Mouse (Mus musculus) intestine, postnatal 0 days (tissue): Measurements from ENCODE around the gene Il2rg. TPM values are rescaled to one million over a fixed set of nuclear protein-coding genes. Genes with fewer than 3 reads are reported as not detected.

Experiments
- ATAC-seq: fragments of 200-750 bp; cut with Nextera tagmentation; 2 replicates; pipeline ENCODE4 v1.8.0; 2017; ENCODE audit warnings: mild to moderate bottlenecking, moderate TSS enrichment, moderate library complexity
- H3K27ac ChIP-seq: fragments of 300-500 bp; sonication (generic); 2 replicates; pipeline ENCODE4 v1.5.1; 2014; ENCODE audit warnings: mild to moderate bottlenecking, low read depth, low read length, moderate library complexity
- H3K27me3 ChIP-seq: fragments of 300-500 bp; sonication (generic); replicated peaks from 2 replicates; pipeline ENCODE4 v1.6.1; 2014; ENCODE audit warnings: low read length, mixed read lengths; ENCODE audit not compliant: control insufficient read depth, insufficient read depth
- H3K36me3 ChIP-seq: fragments of 300-500 bp; sonication (generic); 2 replicates; pipeline ENCODE4 v1.6.1; 2014; ENCODE audit warnings: mild to moderate bottlenecking, moderate library complexity; ENCODE audit not compliant: control insufficient read depth, insufficient read depth
- H3K4me1 ChIP-seq: fragments of 300-500 bp; sonication (generic); replicated peaks from 2 replicates; pipeline ENCODE4 v1.6.1; 2014; ENCODE audit warnings: antibody characterized with exemption, low read length, mixed read lengths; ENCODE audit not compliant: control insufficient read depth, insufficient read depth
- H3K4me2 ChIP-seq: fragments of 300-500 bp; sonication (generic); replicated peaks from 2 replicates; pipeline ENCODE4 v1.6.1; 2014; ENCODE audit warnings: low read depth, mild to moderate bottlenecking, moderate library complexity
- H3K4me3 ChIP-seq: fragments of 300-500 bp; sonication (generic); 2 replicates; pipeline ENCODE4 v1.5.1; 2014; ENCODE audit warnings: low read depth, low read length
- H3K9ac ChIP-seq: fragments of 300-500 bp; sonication (generic); 2 replicates; pipeline ENCODE4 v1.6.1; 2014; ENCODE audit warnings: mild to moderate bottlenecking, low read depth, low read length
- H3K9me3 ChIP-seq: fragments of 300-500 bp; sonication (generic); 2 replicates; pipeline ENCODE4 v1.6.1; 2016; ENCODE audit warnings: mixed run types; ENCODE audit not compliant: control insufficient read depth
- CTCF ChIP-seq: sonication (generic); IDR thresholded peaks from 2 replicates; pipeline ENCODE4 v1.5.1; 2016; ENCODE audit warnings: low read depth, mild to moderate bottlenecking, control low read depth, antibody characterized with exemption, moderate library complexity
- WGBS: fragments of 180-500 bp; shearing (Covaris S2); extraction: QIAGEN DNeasy Blood & Tissue Kit; methylation state at CpG from one replicate; pipeline ENCODE4 v1.1.7; 2014; 5-methylcytosine and 5-hydroxymethylcytosine counted together
- polyA plus RNA-seq: library from polyadenylated mRNA; unstranded; fragments of >200 nt; fragmentation: Nextera tagmentation; extraction: Ambion mirVana; gene quantifications from 2 replicates; pipeline ENCODE4 v1.2.1, GENCODE M21; 2015

Il2rg gene
- polyA plus RNA-seq, 1 experiment from 2014 or later, result 6.1 TPM

GRCm38 (mm10) chrX:101266631-101267030, 1.4 kb downstream of the Il2rg start:
- no peak overlapping the region for H3K9ac ChIP-seq
- no peak for ATAC-seq
- no peak overlapping the region for H3K4me3 ChIP-seq
- H3K27ac ChIP-seq, result no peak overlapping the region
- TF ChIP-seq CTCF, result no peak
- 83% methylated on average over 6 of the region's 6 CpGs for WGBS
- no peak overlapping the region for H3K4me2 ChIP-seq
- no peaks in the 10 kb centered on the region for H3K9me3 ChIP-seq
- H3K27me3 ChIP-seq, result 0 out of 2 replicates have a peak, but pooled peaks cover 3% of the 10 kb centered on the region
- H3K4me1 ChIP-seq, result no peaks in the 10 kb centered on the region
- H3K36me3 ChIP-seq, result no peaks in the 10 kb centered on the region

- no peaks in the 10 kb centered on the region for H3K36me3 ChIP-seq
- no peak for TF ChIP-seq CTCF
- no peak for ATAC-seq
- H3K4me1 ChIP-seq, result no peaks in the 10 kb centered on the region
- H3K27ac ChIP-seq, result no peak within 1 kb of the TSS
- H3K9me3 ChIP-seq, result no peaks in the 10 kb centered on the region
- H3K4me3 ChIP-seq, result no peak within 1 kb of the TSS
- WGBS, result 77% methylated on average over 1 of the region's 1 CpGs
- 0 out of 2 replicates have a peak, but pooled peaks cover 3% of the 10 kb centered on the region for H3K27me3 ChIP-seq
- H3K4me2 ChIP-seq, result no peak within 1 kb of the TSS
- no peak within 1 kb of the TSS for H3K9ac ChIP-seq
Observed at GRCm38 (mm10) chrX:101263892-101264291, 4.2 kb downstream of the Il2rg start, which contains the start of gene Gm614. TSS of gene Gm614 (minus strand) at chrX:101263992.

DNA sequence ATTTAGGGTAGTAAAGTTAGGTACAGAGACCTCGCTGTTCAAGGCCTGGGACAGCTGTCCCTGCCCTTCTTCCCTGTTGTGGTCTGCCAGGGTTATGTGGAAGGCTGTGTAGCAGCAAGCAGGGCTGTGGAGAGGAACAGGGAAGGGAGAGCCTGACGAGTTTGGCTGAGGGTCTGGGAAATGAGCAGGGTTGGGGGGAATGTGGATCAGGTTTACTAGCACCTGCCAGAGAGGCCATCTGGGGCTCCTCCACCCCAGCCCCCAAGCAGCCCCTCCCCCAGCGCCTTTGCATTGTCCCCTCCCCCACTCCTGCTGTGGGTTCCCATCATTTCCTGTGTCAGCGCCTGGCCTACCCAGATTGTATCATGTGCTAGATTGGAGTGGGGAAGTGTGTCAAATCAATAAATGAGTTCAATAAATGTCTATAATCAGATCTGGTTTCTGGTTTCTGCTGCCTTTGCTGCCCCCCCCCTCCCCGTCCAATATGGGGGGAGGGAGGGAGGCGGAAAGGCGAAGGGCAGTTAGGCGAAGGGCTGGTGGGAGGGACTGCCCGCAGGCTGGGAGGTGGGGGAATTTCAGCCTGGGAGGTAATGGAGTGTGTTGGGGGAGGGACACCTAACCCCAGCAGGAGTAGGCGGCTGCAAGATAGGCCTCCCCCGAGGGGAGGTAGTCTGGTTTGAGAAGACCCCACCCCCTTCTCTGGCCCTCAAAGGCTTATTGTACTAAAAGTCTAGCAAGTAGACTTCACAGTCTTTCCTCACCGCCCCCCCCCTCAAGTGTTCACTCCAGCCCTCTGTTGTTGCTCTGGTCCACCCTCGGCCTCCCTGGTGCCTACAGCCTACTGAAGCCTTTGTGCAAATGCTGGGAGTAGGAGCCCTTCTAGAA, 7.4 kb downstream of the Il2rg start:
- Histone ChIP-seq H3K9ac (no peak overlapping the region), H3K9me3 (no peaks in the 10 kb centered on the region), H3K27ac (no peak overlapping the region), H3K4me1 (no peaks in the 10 kb centered on the region), H3K36me3 (no peaks in the 10 kb centered on the region), H3K4me2 (no peak overlapping the region), H3K27me3 (no peaks in the 10 kb centered on the region), H3K4me3 (no peak overlapping the region)
- 28% methylated on average over 12 of the region's 13 CpGs for WGBS
- no peak for ATAC-seq
- TF ChIP-seq CTCF, result no peak

GRCm38 (mm10) chrX:101256603-101257002, 11.5 kb downstream of the Il2rg start:
- Histone ChIP-seq H3K4me3 (no peak overlapping the region), H3K36me3 (no peaks in the 10 kb centered on the region), H3K4me1 (no peaks in the 10 kb centered on the region), H3K27me3 (no peaks in the 10 kb centered on the region), H3K4me2 (no peak overlapping the region), H3K27ac (no peak overlapping the region), H3K9ac (no peak overlapping the region), H3K9me3 (no peaks in the 10 kb centered on the region)
- no peak for ATAC-seq
- peak; percentile 43; the same call in 1 of the 2 replicates for TF ChIP-seq CTCF
- WGBS, result 78% methylated on average over 13 of the region's 13 CpGs

DNA sequence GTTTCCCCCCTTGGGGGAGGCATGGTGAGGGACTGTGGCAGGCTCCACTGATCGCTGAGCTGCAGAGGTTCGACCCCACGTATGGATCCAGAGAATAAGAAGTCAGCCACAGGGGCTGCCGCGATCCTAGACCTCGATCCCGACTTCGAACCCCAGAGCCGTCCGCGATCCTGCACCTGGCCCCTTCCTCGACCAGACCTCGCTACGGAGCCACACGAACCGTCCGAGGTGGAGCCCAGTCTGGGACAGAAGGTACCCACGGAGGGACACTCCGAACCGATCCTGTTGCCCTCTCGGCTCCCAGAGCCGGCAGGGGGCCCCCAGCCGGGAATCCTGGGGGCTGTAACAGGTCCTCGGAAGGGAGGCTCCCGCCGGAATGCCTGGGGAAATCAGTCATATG, 13.3 kb downstream of the Il2rg start:
- 24% methylated on average over 26 of the region's 26 CpGs for WGBS
- TF ChIP-seq CTCF, result no peak
- Histone ChIP-seq H3K4me2 (peak overlapping the region; percentile 75), H3K36me3 (no peaks in the 10 kb centered on the region), H3K4me1 (no peaks in the 10 kb centered on the region), H3K27me3 (no peaks in the 10 kb centered on the region), H3K27ac (no peak overlapping the region), H3K9me3 (no peaks in the 10 kb centered on the region), H3K9ac (peak overlapping the region; percentile 51), H3K4me3 (peak overlapping the region; percentile 57)
- ATAC-seq, result peak; percentile 28; the same call in 1 of the 2 replicates

- Histone ChIP-seq H3K4me2 (peak within 1 kb of the TSS; percentile 75), H3K9me3 (no peaks in the 10 kb centered on the region), H3K27ac (no peak within 1 kb of the TSS), H3K9ac (peak within 1 kb of the TSS; percentile 51), H3K4me1 (no peaks in the 10 kb centered on the region), H3K4me3 (peak within 1 kb of the TSS; percentile 57), H3K36me3 (no peaks in the 10 kb centered on the region), H3K27me3 (no peaks in the 10 kb centered on the region)
- peak; percentile 89 for ATAC-seq
- TF ChIP-seq CTCF, result no peak
- 24% methylated on average over 47 of the region's 47 CpGs for WGBS
Observed at GRCm38 (mm10) chrX:101253952-101254729, 13.9 kb downstream of the Il2rg start, which contains the start of gene Foxo4. TSS of gene Foxo4 (plus strand) at chrX:101254528.
